In the genomic region with DNA sequence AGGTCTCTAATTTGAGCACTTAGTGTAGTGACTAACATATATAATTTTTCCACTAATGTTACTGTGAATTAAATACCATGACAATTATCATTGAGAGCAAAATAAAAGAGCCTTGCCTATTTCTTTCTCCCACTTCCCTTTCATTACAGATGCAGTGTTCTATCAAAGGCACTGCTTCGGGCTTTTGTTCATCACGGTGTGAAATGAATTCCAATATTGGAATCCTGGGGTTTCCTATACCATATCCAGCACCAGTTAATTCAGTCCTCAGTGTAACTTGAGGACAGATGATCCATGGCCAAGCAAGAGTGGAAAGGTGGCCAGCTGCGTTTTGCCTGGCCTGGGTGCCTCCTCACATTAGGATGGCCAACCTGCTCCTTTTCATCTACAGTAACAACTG, we compare ENCODE assay signal across 22 mouse cellular contexts.
"Had no signal": no experiment of that assay in that cellular context is flagged by ENCODE, and none has a peak within 500 bp of the region (broad histone marks: within the 10 kb centered on the region; RNA-seq: fewer than 3 reads in every experiment).

No protein-coding gene starts in this region.

- H3K4me3 ChIP-seq: layer of hippocampus, adult 2 months; limb, embryonic 10.5 days; limb, embryonic 13.5 days; myocyte; neural tube, embryonic 12.5 days; neural tube, embryonic 15.5 days; stomach, embryonic 15.5 days had no signal

- ATAC-seq: intestine, postnatal 0 days; liver, postnatal 0 days; lung, postnatal 0 days had no signal

- H3K9me3 ChIP-seq: limb, embryonic 10.5 days; limb, embryonic 13.5 days; neural tube, embryonic 12.5 days; neural tube, embryonic 15.5 days; stomach, embryonic 15.5 days had no signal

- H3K36me3 ChIP-seq: limb, embryonic 10.5 days; limb, embryonic 13.5 days; neural tube, embryonic 12.5 days; neural tube, embryonic 15.5 days; stomach, embryonic 15.5 days had no signal

- DNase-seq: kidney, adult 2 months; kidney, postnatal 25 days; layer of hippocampus, adult 9-11 months; liver, postnatal 0 days; lung, embryonic 14.5 days; right cerebral cortex, adult 18-20 months; right cerebral cortex, postnatal 14 days; spleen, adult 18-20 months; thymus, postnatal 25 days had no signal

- H3K9ac ChIP-seq: limb, embryonic 13.5 days; liver, embryonic 14.5 days; liver, postnatal 0 days; lung, embryonic 14.5 days; neural tube, embryonic 12.5 days; neural tube, embryonic 15.5 days; stomach, embryonic 15.5 days had no signal

- H3K4me2 ChIP-seq: limb, embryonic 13.5 days; liver, embryonic 11.5 days; lung, embryonic 14.5 days; neural tube, embryonic 12.5 days; neural tube, embryonic 15.5 days; stomach, embryonic 15.5 days had no signal

- H3K27me3 ChIP-seq: limb, embryonic 13.5 days; neural tube, embryonic 12.5 days; neural tube, embryonic 15.5 days; stomach, embryonic 15.5 days had no signal

- H3K4me1 ChIP-seq: limb, embryonic 10.5 days; limb, embryonic 13.5 days; neural tube, embryonic 12.5 days; neural tube, embryonic 15.5 days; stomach, embryonic 15.5 days had no signal

- H3K27ac ChIP-seq: kidney, postnatal 0 days; layer of hippocampus, adult 2 months; limb, embryonic 10.5 days; limb, embryonic 13.5 days; liver, embryonic 14.5 days; macrophage; neural tube, embryonic 12.5 days; neural tube, embryonic 15.5 days; stomach, embryonic 15.5 days had no signal
